Mouse (Mus musculus): Measurements from ENCODE around the gene Pou3f4. TPM values are rescaled to one million over a fixed set of nuclear protein-coding genes. Genes with fewer than 3 reads are reported as not detected.
"Not testable (repeated sequence)": the region's sequence is repeated elsewhere in the genome, so short reads cannot be mapped to it uniquely, and the experiment has no call there.

The Pou3f4 gene
- polyA plus RNA-seq (2015; fragmentation: Nextera tagmentation; extraction: Ambion mirVana): 12.6 and 15.0 TPM in 2 replicates

DNA sequence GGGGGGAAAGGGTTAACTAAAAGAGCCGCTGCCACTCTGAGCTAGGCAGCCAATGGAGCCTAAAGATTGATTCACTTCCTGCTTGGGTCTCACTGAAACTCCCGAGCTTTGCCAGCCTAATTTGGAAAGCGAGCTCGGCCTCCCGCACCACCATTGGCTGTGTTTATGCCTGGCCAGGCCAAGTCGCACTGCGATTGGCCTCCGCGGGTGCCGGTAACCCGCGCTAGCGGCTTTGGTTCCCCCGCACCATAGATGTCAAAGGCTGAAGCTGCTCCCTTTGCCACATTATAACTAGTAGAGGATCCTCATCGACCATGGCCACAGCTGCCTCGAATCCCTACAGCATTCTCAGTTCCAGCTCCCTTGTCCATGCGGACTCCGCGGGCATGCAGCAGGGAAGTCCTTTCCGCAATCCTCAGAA lies at the start of gene Pou3f4:
TSS of gene Pou3f4 (plus strand) at position 130 of the 421 bp plus-strand sequence.
- Histone ChIP-seq H3K9ac (replicated peaks) (peak within 1 kb of the TSS; percentile 54), H3K27ac (replicated peaks) (peak within 1 kb of the TSS; percentile 89), H3K4me3 (peak within 1 kb of the TSS; percentile 57), H3K4me2 (replicated peaks) (peak within 1 kb of the TSS; percentile 51), H3K4me1 (peaks cover 3% of the 10 kb centered on the region), H3K27me3 (no peaks in the 10 kb centered on the region), H3K9me3 (no peaks in the 10 kb centered on the region), H3K36me3 (no peaks in the 10 kb centered on the region)
- WGBS: 16% methylated on average over 20 of the region's 20 CpGs
- ATAC-seq (replicated peaks): peak; percentile 94

DNA sequence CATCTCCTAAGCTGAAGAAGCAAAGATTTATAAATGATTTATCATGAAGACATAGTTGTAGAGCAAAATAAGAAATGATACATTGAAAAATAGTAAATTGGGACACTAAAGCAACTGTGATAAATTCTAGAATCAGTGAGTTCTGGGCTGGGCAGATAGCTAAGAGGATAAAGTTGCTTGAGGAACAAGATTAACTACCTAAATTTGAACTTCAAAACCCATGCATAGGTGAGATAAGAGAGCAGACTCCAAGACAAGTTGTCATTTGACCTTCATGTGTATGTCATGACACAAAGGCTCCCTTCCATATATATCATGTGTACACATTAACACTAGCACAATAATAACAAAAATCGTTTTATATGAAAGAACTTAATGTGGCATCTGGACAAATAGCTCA lies 48.1 kb upstream of the Pou3f4 start:
- H3K4me3 ChIP-seq: no peak overlapping the region

GRCm38 (mm10) chrX:110774807-110775206 lies 39.3 kb upstream of the Pou3f4 start:
- H3K36me3 ChIP-seq; H3K27me3 ChIP-seq; H3K9me3 ChIP-seq; H3K27ac ChIP-seq (replicated peaks); ATAC-seq (replicated peaks); H3K4me2 ChIP-seq (replicated peaks); H3K9ac ChIP-seq (replicated peaks); H3K4me3 ChIP-seq; H3K4me1 ChIP-seq: not testable (repeated sequence)

More for the DNA sequence above, 48.1 kb upstream of the Pou3f4 start:
- Histone ChIP-seq H3K4me1 (no peaks in the 10 kb centered on the region), H3K36me3 (no peaks in the 10 kb centered on the region), H3K27me3 (no peaks in the 10 kb centered on the region), H3K4me2 (replicated peaks) (no peak overlapping the region), H3K9ac (replicated peaks) (no peak overlapping the region), H3K9me3 (no peaks in the 10 kb centered on the region), H3K27ac (replicated peaks) (no peak overlapping the region)
- 78% methylated on average over 1 of the region's 1 CpGs for WGBS
- ATAC-seq (replicated peaks): no peak

DNA sequence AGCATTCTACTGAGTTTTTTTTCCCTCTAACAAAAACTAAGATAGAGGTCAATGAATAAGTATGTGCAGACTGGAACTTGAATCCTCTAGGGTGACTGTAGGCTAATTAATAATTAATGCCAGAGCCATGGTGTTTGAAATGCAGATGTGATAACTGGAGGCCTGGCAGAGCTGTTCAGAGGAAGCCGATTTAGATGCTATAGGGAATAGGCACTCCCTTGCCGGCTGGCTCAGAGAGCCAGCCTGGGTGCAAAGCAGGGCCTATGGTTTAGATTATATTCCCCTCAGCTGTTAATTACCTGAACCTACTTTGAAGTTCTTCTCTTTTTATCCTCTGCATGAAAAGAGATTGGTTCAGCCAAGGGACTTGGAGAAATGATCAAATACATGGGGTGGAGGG lies 11.6 kb upstream of the Pou3f4 start:
- 37% methylated on average over 2 of the region's 2 CpGs for WGBS
- Histone ChIP-seq H3K4me1 (no peaks in the 10 kb centered on the region), H3K9ac (replicated peaks) (no peak overlapping the region), H3K27ac (replicated peaks) (no peak overlapping the region), H3K36me3 (no peaks in the 10 kb centered on the region), H3K9me3 (no peaks in the 10 kb centered on the region), H3K4me2 (replicated peaks) (no peak overlapping the region), H3K4me3 (no peak overlapping the region), H3K27me3 (no peaks in the 10 kb centered on the region)
- 0 out of 2 replicates have a peak, but pooled peaks have one; percentile 41 for ATAC-seq (replicated peaks)

DNA sequence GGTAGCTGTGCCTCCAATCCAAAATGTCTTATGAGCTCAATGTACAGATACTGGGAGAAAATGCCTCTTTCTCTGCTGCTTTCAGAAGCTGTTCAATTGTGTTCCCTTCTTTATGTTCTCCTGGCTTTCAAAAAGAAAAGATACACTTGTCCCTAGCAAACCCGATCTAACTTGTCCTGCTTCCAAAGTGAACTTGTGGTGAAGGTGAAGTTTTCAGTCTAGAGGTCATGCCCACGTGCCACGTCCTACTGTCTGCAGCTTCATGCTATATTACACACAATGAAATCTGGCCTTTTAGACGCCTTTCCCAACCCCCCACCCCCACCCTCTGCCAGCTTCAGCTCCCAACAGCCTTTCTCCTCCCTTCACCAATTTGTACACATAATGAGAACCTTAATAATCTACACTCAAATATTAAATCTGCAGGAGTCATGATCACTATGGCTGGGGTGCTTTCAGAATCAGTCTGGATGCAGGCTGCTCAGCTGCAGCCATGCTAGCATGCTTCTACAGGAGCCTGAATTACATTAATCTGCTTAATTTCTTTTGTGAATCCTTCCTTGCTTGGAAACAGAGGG lies 4.0 kb upstream of the Pou3f4 start:
- no peaks in the 10 kb centered on the region for H3K27me3 ChIP-seq
- H3K4me1 ChIP-seq: peaks cover 3% of the 10 kb centered on the region
- no peaks in the 10 kb centered on the region for H3K36me3 ChIP-seq
- H3K4me3 ChIP-seq: peak overlapping the region; percentile 57; the same call in 1 of the 2 replicates
- H3K9ac ChIP-seq (replicated peaks): no peak overlapping the region
- no peak for ATAC-seq (replicated peaks)
- WGBS: 21% methylated on average over 4 of the region's 4 CpGs
- peak overlapping the region; percentile 72 for H3K27ac ChIP-seq (replicated peaks)
- H3K9me3 ChIP-seq: no peaks in the 10 kb centered on the region
- H3K4me2 ChIP-seq (replicated peaks): peak overlapping the region; percentile 51

DNA sequence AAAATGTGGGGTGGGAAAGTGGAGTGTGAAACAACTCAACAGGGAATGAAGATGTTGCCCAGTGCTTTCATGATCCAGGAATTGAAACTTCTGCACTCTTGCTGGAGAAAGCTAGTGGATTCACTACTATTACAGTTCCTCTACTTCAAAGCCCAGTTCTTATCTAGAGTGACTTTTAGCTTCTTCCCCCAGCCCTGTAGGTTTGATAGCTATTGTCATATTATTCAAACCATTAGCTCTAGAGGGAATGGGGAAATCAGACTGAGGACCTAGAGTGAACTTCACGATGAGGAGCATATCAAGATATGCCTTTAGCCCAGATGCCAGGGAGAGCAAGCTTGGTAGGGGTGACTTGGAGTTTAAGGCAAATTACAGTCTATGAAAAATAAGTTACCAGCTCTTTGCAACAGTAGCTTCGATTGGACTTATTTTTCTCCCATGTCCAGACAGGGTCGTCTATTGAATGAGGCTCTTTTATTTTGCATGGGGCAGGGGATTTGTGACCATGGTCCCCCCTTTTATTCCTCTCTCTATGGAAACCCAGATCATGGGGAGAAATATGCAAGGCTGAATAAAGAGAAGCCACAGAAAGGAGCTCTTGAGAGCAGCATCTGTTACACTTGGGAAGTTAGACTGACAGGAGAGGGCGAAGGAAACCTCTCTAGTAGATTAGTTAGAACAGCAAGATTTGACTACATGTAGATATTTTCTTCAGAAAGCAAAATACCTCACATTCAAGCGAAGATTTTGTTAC lies 3.1 kb upstream of the Pou3f4 start:
- peak overlapping the region; percentile 57 for H3K4me3 ChIP-seq
- peak overlapping the region; percentile 51 for H3K4me2 ChIP-seq (replicated peaks)
- WGBS: 25% methylated on average over 5 of the region's 5 CpGs
- H3K27me3 ChIP-seq: no peaks in the 10 kb centered on the region
- no peaks in the 10 kb centered on the region for H3K36me3 ChIP-seq
- no peaks in the 10 kb centered on the region for H3K9me3 ChIP-seq
- peak overlapping the region; percentile 72 for H3K27ac ChIP-seq (replicated peaks)
- no peak overlapping the region for H3K9ac ChIP-seq (replicated peaks)
- H3K4me1 ChIP-seq: peaks cover 3% of the 10 kb centered on the region
- ATAC-seq (replicated peaks): 0 out of 2 replicates have a peak, but pooled peaks have one; percentile 21

DNA sequence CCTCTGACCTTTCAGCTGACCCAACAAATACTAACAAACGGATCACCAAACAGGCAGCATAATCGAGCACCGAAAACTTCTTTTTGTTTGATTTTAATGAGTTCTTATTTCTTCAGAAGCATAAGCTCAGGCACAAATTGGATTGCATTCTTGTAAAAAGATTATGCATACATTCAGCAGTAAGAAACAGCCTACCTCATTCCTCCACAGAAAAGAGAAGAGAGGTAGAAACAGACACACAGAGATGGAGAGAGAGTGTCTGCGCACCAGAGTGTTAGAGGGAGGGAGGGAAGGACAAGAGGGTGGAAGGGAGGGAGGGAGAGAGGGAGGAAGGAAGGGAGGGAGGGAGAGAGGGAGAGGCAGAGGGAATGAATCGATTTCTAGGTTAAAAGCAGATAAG lies 2.0 kb upstream of the Pou3f4 start:
- ATAC-seq (replicated peaks): no peak
- Histone ChIP-seq H3K4me3 (peak overlapping the region; percentile 57), H3K9ac (replicated peaks) (peak overlapping the region; percentile 22), H3K4me2 (replicated peaks) (peak overlapping the region; percentile 51), H3K9me3 (no peaks in the 10 kb centered on the region), H3K27ac (replicated peaks) (peak overlapping the region; percentile 72), H3K36me3 (no peaks in the 10 kb centered on the region), H3K4me1 (peaks cover 3% of the 10 kb centered on the region), H3K27me3 (no peaks in the 10 kb centered on the region)
- WGBS: 24% methylated on average over 5 of the region's 5 CpGs

DNA sequence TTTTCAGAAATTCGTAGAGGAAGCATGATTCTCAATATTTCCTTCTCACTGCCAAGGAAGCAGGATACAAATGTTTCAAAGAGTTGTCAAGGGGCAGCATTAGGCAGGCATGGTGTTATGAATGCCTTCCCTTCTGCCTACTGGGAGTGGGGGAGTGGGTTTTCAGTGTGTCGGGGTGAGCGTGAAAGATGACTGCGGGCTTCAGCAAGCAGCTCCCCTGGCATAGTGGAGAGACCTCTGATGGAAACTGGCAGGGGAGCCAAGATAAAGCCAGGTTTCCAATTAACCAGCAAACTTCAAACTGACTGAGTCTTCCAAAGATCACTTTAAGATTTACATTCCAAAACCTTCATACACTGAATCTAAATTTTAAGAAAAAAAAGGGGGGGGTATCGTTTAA lies 679 bp upstream of the Pou3f4 start:
- H3K9ac ChIP-seq (replicated peaks): peak overlapping the region; percentile 33
- H3K4me1 ChIP-seq: peaks cover 3% of the 10 kb centered on the region
- peak overlapping the region; percentile 78 for H3K27ac ChIP-seq (replicated peaks)
- peak overlapping the region; percentile 51 for H3K4me2 ChIP-seq (replicated peaks)
- peak overlapping the region; percentile 57 for H3K4me3 ChIP-seq
- no peak for ATAC-seq (replicated peaks)
- no peaks in the 10 kb centered on the region for H3K9me3 ChIP-seq
- no peaks in the 10 kb centered on the region for H3K36me3 ChIP-seq
- whole genome bisulfite sequencing: 19% methylated on average over 5 of the region's 5 CpGs
- H3K27me3 ChIP-seq: no peaks in the 10 kb centered on the region

- Histone ChIP-seq H3K9ac (replicated peaks) (peak overlapping the region; percentile 54), H3K4me2 (replicated peaks) (peak overlapping the region; percentile 51), H3K4me1 (peaks cover 3% of the 10 kb centered on the region), H3K9me3 (no peaks in the 10 kb centered on the region), H3K27ac (replicated peaks) (peak overlapping the region; percentile 89), H3K27me3 (no peaks in the 10 kb centered on the region), H3K4me3 (peak overlapping the region; percentile 57), H3K36me3 (no peaks in the 10 kb centered on the region)
- whole genome bisulfite sequencing: 22% methylated on average over 51 of the region's 52 CpGs
- peak; percentile 47 for ATAC-seq (replicated peaks)
These were observed 790 bp downstream of the Pou3f4 start for GRCm38 (mm10) chrX:110814592-110815548.

DNA sequence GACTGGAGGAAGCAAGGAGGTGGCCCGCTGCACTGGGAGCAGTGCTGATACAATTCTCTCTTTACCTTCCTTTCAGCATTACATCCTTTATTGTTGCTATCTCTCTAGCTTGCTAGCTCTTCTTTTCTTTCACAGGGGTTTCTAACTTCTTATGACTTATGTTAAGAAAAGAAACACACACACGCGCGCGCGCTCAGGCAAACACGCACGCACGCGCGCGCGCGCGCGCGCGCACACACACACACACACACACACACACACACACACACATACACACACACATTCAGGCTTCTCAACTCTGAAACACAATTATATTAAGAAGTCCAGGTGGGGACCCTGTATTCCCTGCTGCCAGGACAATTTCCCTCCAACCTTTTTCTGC lies 1.5 kb downstream of the Pou3f4 start:
- no peaks in the 10 kb centered on the region for H3K9me3 ChIP-seq
- peak overlapping the region; percentile 54 for H3K9ac ChIP-seq (replicated peaks)
- WGBS: 55% methylated on average over 17 of the region's 18 CpGs
- peak overlapping the region; percentile 51 for H3K4me2 ChIP-seq (replicated peaks)
- no peaks in the 10 kb centered on the region for H3K36me3 ChIP-seq
- H3K4me1 ChIP-seq: peaks cover 3% of the 10 kb centered on the region; the same call in 1 of the 2 replicates
- H3K4me3 ChIP-seq: peak overlapping the region; percentile 57
- H3K27ac ChIP-seq (replicated peaks): peak overlapping the region; percentile 89
- no peak for ATAC-seq (replicated peaks)
- no peaks in the 10 kb centered on the region for H3K27me3 ChIP-seq

DNA sequence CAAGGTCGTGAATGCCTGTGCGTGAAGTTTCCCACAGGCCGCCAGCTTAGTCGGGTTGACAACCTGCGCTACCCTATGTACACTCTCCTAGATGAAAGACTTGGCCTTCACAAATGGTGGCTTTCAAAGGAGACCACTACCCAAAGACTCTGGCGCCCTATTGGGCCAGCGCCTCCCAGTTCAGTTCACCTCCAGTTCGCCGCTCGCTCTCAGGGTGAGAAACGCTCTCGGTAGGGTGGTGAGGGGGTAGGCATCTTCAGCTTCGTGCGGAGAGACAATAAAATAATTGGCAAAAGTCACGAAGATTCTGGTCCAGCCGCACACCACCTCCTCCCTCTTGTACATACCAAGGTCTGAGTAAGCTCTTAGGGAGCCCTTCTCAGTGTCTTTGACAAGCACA lies 2.5 kb downstream of the Pou3f4 start:
- ATAC-seq (replicated peaks): no peak
- H3K4me3 ChIP-seq: peak overlapping the region; percentile 57
- WGBS: 14% methylated on average over 16 of the region's 16 CpGs

More for the DNA sequence above, 2.5 kb downstream of the Pou3f4 start:
- Histone ChIP-seq H3K9me3 (no peaks in the 10 kb centered on the region), H3K27me3 (no peaks in the 10 kb centered on the region), H3K9ac (replicated peaks) (peak overlapping the region; percentile 49), H3K36me3 (no peaks in the 10 kb centered on the region), H3K4me1 (peaks cover 3% of the 10 kb centered on the region; the same call in 1 of the 2 replicates), H3K27ac (replicated peaks) (peak overlapping the region; percentile 68), H3K4me2 (replicated peaks) (peak overlapping the region; percentile 51)
